Mouse (Mus musculus): ENCODE data around the gene Twf2. TPM values are rescaled to one million over a fixed set of nuclear protein-coding genes. Genes with fewer than 3 reads are reported as not detected.

Twf2 gene
- polyA plus RNA-seq (2014; fragmentation: Illumina TruSeq; extraction: RNeasy Lipid Tissue Mini Kit (QIAGEN cat#74804); ENCODE audit: low read depth, low replicate concordance) = not detected

DNA sequence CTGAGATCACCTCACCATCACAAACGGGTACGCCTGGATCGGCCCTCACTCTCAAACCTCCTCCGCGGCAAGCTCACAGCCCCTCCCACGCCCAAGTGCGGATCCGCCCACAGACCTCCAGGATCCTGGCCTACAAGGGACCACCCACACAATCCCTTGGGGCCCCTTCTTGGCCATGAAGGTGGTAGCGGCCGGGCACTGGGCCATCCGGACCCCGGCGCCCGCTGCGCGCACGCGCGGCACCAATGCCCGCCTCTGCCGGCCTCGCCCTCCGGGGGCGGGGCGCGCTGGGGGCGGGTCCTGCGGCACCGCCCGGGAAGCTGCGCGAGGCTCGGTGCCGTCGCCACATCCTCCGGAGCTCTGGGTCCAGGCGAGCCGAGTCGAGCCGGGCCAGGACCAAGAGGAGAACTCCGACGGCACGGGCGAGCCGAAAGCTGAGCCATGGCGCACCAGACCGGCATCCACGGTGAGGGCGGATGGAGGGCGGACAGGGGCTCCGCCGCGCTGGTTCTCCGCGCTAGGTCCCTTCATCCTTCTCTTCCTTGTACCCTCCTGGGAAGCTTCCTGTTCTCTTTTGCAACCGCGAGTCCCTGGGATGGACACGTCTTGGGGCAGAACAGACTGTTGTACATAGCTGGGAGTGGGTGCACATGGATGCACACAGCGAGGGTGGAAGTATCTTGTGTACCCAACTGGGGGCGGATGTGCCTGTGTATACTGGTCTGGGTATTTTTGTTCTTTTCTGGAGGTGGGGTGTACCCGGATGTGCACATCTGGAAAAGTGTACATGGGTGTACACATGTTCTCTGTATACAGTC, at the start of gene Twf2:
Gene Twf2, plus strand, starts transcription at position 290 of the 818 bp plus-strand sequence.

DNA sequence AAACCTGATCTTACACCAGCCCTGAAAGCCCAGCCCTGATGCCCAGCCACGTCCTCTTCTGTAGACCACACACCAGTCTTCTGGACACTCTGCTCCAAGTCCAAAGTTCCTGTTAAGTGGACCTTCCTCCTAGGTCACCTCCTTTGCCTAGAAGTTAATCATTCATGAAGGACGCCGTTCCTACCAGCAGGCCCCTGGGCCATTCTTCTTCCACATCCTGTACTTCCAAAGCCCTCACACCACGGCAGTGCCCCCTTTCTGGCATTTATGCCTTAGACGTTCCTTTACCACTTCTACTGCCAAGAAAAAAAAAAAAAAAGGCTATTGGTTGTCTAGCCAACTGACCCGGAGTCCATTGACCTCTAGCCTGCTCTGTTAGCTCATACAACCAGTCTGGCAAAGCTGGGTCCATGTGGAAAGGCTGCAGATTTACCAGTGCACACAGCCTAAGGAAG, 44.8 kb upstream of the Twf2 start, which contains the start of gene Glyctk:
Gene Glyctk, minus strand, starts transcription at position 102 of the 455 bp plus-strand sequence.

DNA sequence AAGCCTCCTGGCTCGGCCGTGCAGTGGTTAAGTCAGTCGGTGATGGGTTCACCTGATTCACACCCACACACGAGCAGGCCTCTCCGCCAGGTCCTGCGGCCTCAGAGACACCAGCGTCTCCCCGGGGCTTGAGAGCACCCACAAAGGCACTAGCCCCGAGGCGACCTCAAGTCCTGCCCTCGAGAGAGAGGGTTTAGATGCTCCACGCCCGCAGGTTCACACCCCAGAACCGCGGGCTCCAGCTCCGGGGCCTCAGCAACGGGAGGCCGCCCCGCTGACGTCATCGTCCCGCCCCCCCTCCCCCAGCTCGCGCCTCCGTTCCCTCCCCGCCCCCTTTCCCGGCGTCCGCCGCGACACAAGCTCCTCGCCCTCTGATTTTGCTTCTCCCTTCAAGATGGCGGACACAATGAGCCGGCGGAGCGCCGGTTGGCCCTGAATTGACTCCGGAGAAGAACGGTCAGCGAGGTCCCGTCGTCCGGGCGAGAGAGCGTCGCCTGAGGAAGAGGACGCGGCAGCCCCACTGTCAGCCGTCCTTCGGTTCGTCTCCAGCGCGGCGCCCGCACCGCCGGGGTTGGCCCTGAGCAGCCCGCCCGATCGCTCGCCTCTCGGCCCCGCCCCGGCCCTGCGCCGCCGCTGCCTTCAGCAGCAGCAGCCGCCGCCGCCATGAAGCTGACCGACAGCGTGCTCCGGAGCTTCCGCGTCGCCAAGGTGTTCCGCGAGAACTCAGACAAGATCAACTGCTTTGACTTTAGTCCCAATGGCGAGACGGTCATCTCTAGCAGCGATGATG, 32.2 kb upstream of the Twf2 start, which contains the start of gene Wdr82:
Gene Wdr82, plus strand, starts transcription at position 373 of the 790 bp plus-strand sequence.

DNA sequence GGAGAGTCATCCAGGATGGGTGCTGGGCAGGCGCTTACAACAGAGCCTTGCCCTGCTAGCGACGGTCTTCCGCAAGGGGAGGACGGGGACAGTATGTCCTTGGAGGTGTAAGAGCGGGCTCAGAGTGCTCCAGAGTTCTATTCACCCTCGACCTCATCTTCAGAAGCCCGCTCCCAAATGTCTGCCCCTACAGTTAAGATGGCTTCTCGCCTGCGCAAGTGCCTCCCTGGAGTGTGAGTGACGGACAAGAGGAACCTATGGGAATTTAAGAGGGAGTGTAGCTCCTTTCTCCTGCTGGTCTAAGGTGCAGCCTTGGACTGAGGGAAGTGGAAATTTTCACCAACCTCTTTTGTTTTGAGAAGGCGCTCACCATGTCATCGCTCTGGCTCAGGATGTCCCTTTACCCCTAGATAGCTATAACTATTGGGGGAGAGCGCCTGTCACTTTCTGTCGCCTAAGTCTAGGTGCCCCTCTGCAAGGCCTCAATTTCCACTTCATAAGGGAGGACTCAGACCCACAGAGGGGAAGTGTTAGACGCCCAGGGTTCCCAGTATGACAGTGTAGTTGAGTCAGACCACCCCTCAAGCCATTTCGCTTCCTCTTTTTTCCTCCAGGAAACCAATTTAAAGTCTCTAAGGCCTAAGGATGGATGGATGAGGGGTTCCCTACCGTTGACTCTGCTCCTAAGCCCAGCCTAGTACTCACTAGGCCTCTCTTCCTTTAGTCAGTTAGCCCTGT, 3.2 kb upstream of the Twf2 start, which contains the start of gene Ppm1m:
Gene Ppm1m, minus strand, starts transcription at position 212 of the 738 bp plus-strand sequence.

DNA sequence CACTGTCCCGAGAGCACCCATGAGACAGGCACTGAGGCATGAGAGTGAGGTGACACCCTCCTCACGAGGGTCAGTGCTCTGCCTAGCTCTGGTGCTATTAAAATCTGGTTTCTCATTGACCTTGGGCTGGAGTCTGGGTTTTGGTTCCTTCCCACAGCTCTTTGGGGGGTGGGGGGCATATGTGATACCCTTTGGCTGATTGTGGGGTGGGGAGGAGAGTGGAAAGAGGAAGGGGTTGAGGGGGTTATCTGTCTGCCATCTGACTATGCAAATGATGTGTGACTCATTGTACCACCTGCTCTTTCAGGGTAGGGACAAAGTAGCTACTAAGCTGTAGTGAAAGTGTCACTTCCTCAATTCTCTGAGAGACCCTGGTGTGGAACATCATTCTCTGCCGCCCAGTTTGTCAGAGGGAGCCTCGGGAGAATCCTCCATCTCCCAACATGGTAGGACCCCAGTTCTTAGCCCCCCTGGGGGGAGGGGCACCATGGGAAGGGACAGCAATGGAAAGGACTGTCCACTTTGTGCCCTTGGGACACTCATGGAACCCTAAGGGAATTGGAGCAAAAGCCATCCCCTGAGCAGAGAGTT, 19.4 kb downstream of the Twf2 start, which contains the start of gene Tlr9:
Gene Tlr9, plus strand, starts transcription at position 338 of the 591 bp plus-strand sequence.

Other genes with a start within 250 kb of the Twf2 start
- gene Col6a5, start 242.5 kb upstream of the Twf2 start, polyA plus RNA-seq (2014; fragmentation: Illumina TruSeq; extraction: RNeasy Lipid Tissue Mini Kit (QIAGEN cat#74804); ENCODE audit: low read depth, low replicate concordance) = 0.08 TPM
- gene Col6a4, start 106.3 kb upstream of the Twf2 start, polyA plus RNA-seq (2014; fragmentation: Illumina TruSeq; extraction: RNeasy Lipid Tissue Mini Kit (QIAGEN cat#74804); ENCODE audit: low read depth, low replicate concordance) = not detected
- 26.7 TPM for gene Glyctk, start 45.0 kb upstream of the Twf2 start, polyA plus RNA-seq (2014; fragmentation: Illumina TruSeq; extraction: RNeasy Lipid Tissue Mini Kit (QIAGEN cat#74804); ENCODE audit: low read depth, low replicate concordance)
- gene Wdr82, start 32.2 kb upstream of the Twf2 start, polyA plus RNA-seq (2014; fragmentation: Illumina TruSeq; extraction: RNeasy Lipid Tissue Mini Kit (QIAGEN cat#74804); ENCODE audit: low read depth, low replicate concordance) = 43.1 TPM
- gene Ppm1m, start 3.4 kb upstream of the Twf2 start, polyA plus RNA-seq (2014; fragmentation: Illumina TruSeq; extraction: RNeasy Lipid Tissue Mini Kit (QIAGEN cat#74804); ENCODE audit: low read depth, low replicate concordance) = 2.5 TPM
- gene Tlr9, start 19.5 kb downstream of the Twf2 start, polyA plus RNA-seq (2014; fragmentation: Illumina TruSeq; extraction: RNeasy Lipid Tissue Mini Kit (QIAGEN cat#74804); ENCODE audit: low read depth, low replicate concordance) = not detected
- gene Alas1, start 45.5 kb downstream of the Twf2 start, polyA plus RNA-seq (2014; fragmentation: Illumina TruSeq; extraction: RNeasy Lipid Tissue Mini Kit (QIAGEN cat#74804); ENCODE audit: low read depth, low replicate concordance) = 86.5 TPM
- gene Poc1a, start 78.0 kb downstream of the Twf2 start, polyA plus RNA-seq (2014; fragmentation: Illumina TruSeq; extraction: RNeasy Lipid Tissue Mini Kit (QIAGEN cat#74804); ENCODE audit: low read depth, low replicate concordance) = 0.34 TPM
- 2.9 TPM for gene Dusp7, start 165.5 kb downstream of the Twf2 start, polyA plus RNA-seq (2014; fragmentation: Illumina TruSeq; extraction: RNeasy Lipid Tissue Mini Kit (QIAGEN cat#74804); ENCODE audit: low read depth, low replicate concordance)
- 26.6 TPM for gene Rpl29, start 226.3 kb downstream of the Twf2 start, polyA plus RNA-seq (2014; fragmentation: Illumina TruSeq; extraction: RNeasy Lipid Tissue Mini Kit (QIAGEN cat#74804); ENCODE audit: low read depth, low replicate concordance)
- 4.1 TPM for gene Acy1, start 235.2 kb downstream of the Twf2 start, polyA plus RNA-seq (2014; fragmentation: Illumina TruSeq; extraction: RNeasy Lipid Tissue Mini Kit (QIAGEN cat#74804); ENCODE audit: low read depth, low replicate concordance)
- 105 TPM for gene Abhd14b, start 244.4 kb downstream of the Twf2 start, polyA plus RNA-seq (2014; fragmentation: Illumina TruSeq; extraction: RNeasy Lipid Tissue Mini Kit (QIAGEN cat#74804); ENCODE audit: low read depth, low replicate concordance)
- 2.2 TPM for gene Abhd14a, start 244.6 kb downstream of the Twf2 start, polyA plus RNA-seq (2014; fragmentation: Illumina TruSeq; extraction: RNeasy Lipid Tissue Mini Kit (QIAGEN cat#74804); ENCODE audit: low read depth, low replicate concordance)

Measured in liver, adult 10 weeks (tissue).